Mouse (Mus musculus) brain, embryonic 14.5 days (tissue): ENCODE results near the gene Prpf38b.

Source experiments
- CTCF ChIP-seq: fragments of 200-500 bp; IDR thresholded peaks from 2 replicates; pipeline ENCODE4 v1.5.1; 2012; ENCODE audit warnings: inconsistent platforms, mild to moderate bottlenecking, moderate library complexity, borderline replicate concordance; ENCODE audit not compliant: insufficient read depth, insufficient read length; ENCODE audit errors: extremely low read depth
- POLR2A ChIP-seq: fragments of 200-500 bp; IDR thresholded peaks from 2 replicates; pipeline ENCODE4 v1.6.1; 2012; ENCODE audit warnings: mild to moderate bottlenecking, inconsistent platforms, borderline replicate concordance; ENCODE audit not compliant: poor library complexity, insufficient read depth, insufficient read length, severe bottlenecking; ENCODE audit errors: extremely low read depth

- no peak for TF ChIP-seq CTCF
- TF ChIP-seq POLR2A = no peak
Observed at GRCm38 (mm10) chr3:108910303-108911080, 1.0 kb downstream of the Prpf38b start.
